Mouse (Mus musculus) hindbrain, embryonic 11.5 days (tissue): ENCODE results near the gene Aatk. TPM values are rescaled to one million over a fixed set of nuclear protein-coding genes. Genes with fewer than 3 reads are reported as not detected.
A peak's percentile ranks its signal among the peaks of the same experiment; 100 is the strongest.

Source experiments
- ATAC-seq: fragments of 200-750 bp; cut with Nextera tagmentation; 2 replicates; pipeline ENCODE4 v1.8.0; 2017; ENCODE audit warnings: mild to moderate bottlenecking, moderate TSS enrichment, moderate library complexity; ENCODE audit not compliant: low FRiP score
- DNase-seq: peaks from one replicate; pipeline ENCODE4 v3.0.0-alpha.2; 2015; ENCODE audit warnings: low spot score
- H3K27ac ChIP-seq: fragments of 300-500 bp; sonication (generic); 2 replicates; pipeline ENCODE4 v1.5.1; 2014; ENCODE audit warnings: mild to moderate bottlenecking, low read depth, low read length
- H3K27me3 ChIP-seq: fragments of 300-500 bp; sonication (generic); 2 replicates; pipeline ENCODE4 v1.6.1; 2014; ENCODE audit warnings: mild to moderate bottlenecking, low read length, moderate library complexity, mixed read lengths; ENCODE audit not compliant: control insufficient read depth, insufficient read depth
- H3K36me3 ChIP-seq: fragments of 300-500 bp; sonication (generic); 2 replicates; pipeline ENCODE4 v1.6.1; 2014; ENCODE audit warnings: mild to moderate bottlenecking, low read length, moderate library complexity, mixed read lengths; ENCODE audit not compliant: control insufficient read depth, insufficient read depth
- H3K4me1 ChIP-seq: fragments of 300-500 bp; sonication (generic); replicated peaks from 2 replicates; pipeline ENCODE4 v1.6.1; 2014; ENCODE audit warnings: low read length, mixed read lengths; ENCODE audit not compliant: control insufficient read depth, insufficient read depth
- H3K4me2 ChIP-seq: fragments of 300-500 bp; sonication (generic); replicated peaks from 2 replicates; pipeline ENCODE4 v1.6.1; 2014; ENCODE audit warnings: mild to moderate bottlenecking, low read depth, low read length
- H3K4me3 ChIP-seq: fragments of 300-500 bp; sonication (generic); 2 replicates; pipeline ENCODE4 v1.5.1; 2014; ENCODE audit warnings: low read depth, low read length
- H3K9ac ChIP-seq: fragments of 300-500 bp; sonication (generic); 2 replicates; pipeline ENCODE4 v1.6.1; 2014; ENCODE audit warnings: low read depth, low read length
- H3K9me3 ChIP-seq: fragments of 300-500 bp; sonication (generic); 2 replicates; pipeline ENCODE4 v1.6.1; 2016; ENCODE audit warnings: low read length; ENCODE audit not compliant: control insufficient read depth
- WGBS: fragments of 180-500 bp; shearing (Covaris S2); extraction: QIAGEN DNeasy Blood & Tissue Kit; methylation state at CpG from one replicate; pipeline ENCODE4 v1.1.7; 2014; 5-methylcytosine and 5-hydroxymethylcytosine counted together
- polyA plus RNA-seq: library from polyadenylated mRNA; unstranded; fragments of >200 nt; fragmentation: Nextera tagmentation; extraction: Ambion mirVana; gene quantifications from 2 replicates; pipeline ENCODE4 v1.2.1, GENCODE M21; 2014

Aatk gene
- polyA plus RNA-seq, 1 experiment from 2014 or later: 1.9 TPM

DNA sequence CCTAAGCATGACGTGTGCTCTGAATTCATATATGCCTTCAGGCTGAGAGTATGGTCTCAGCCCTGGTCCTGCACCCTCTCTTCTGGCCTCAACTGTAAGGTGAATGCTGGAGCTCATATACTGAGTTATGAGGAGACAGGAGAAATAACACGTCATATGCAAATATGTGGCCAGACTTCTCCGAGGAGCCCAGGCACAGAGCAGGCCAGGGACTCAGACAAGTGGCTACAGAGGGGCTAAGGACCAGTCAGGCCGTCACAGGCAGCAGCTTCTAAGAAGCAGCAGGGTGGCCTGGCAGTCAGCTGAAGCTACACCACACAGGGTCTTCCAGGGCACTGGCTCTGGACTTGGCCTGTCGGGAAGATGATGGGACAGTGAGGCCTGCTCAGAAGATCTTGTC lies 16.4 kb upstream of the Aatk start:
- WGBS: 84% methylated on average over 5 of the region's 5 CpGs
- no peak overlapping the region for H3K27ac ChIP-seq
- DNase-seq (no peak), ATAC-seq (no peak)
- no peaks in the 10 kb centered on the region for H3K27me3 ChIP-seq
- H3K9ac ChIP-seq: no peak overlapping the region
- H3K4me1 ChIP-seq: no peaks in the 10 kb centered on the region
- peaks cover 3% of the 10 kb centered on the region; the same call in 1 of the 2 replicates for H3K36me3 ChIP-seq
- H3K9me3 ChIP-seq: no peaks in the 10 kb centered on the region
- H3K4me2 ChIP-seq: no peak overlapping the region
- H3K4me3 ChIP-seq: no peak overlapping the region

DNA sequence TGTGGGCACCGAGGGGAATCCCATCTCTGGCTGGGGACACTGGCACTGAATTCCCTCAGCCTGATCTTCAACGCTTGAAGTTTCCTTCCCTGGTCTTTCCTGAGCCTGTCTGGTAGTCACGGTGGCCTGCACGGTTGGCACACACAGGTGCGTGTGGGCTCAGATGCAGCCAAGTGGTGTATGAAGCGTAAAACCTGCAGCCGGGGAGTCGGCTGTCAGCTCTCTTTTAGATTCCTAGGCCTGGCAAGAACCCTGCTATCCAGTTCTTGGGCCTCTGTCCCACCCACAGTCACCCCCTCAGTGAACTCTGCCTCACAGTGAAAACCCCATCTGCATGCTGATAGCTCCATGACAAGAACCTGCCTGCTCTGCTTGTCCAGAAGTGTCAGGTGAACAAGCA lies 13.7 kb upstream of the Aatk start:
- H3K4me1 ChIP-seq: no peaks in the 10 kb centered on the region
- DNase-seq (no peak), ATAC-seq (no peak)
- H3K9me3 ChIP-seq: no peaks in the 10 kb centered on the region
- H3K9ac ChIP-seq: no peak overlapping the region
- no peaks in the 10 kb centered on the region for H3K36me3 ChIP-seq
- WGBS: 93% methylated on average over 8 of the region's 8 CpGs
- H3K27ac ChIP-seq: no peak overlapping the region
- no peak overlapping the region for H3K4me2 ChIP-seq
- no peak overlapping the region for H3K4me3 ChIP-seq
- H3K27me3 ChIP-seq: no peaks in the 10 kb centered on the region

DNA sequence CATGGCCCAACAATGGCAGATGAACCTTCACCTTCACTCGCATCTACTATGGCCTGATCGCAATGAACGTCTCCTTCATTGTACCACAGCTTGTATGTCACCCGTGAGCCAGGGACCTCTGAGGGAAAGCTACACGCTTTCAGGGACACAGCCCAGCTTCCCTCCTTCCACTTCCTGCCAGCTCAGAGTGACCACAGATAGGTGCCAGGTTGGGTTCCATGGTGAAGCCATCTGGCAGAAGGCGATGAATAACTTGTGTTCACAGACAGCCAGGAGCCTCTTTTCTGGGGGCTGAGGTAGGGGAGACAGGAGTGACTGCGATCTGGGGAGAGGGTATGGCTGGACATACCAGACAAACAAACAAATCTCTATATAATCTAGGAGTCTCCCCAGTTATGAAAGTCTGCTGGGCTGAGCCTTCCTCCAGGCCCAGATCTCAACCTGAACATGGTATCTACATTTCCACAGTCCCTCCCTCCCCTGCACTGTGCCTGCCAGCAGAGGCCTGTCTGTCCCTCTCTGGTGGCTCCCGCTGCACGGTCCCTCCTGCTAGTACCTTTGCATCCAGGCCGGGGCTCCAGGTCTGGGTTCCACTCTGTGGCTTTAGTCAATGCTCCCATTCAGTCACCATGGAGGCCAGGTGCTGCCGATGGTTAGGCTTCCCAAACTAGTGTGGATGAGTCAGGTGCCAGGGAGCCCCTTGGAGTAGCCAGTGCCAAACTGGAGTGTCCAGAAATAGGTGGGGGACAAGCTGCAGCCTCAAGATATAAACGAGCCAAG lies 9.2 kb upstream of the Aatk start:
- Histone ChIP-seq H3K9ac (no peak overlapping the region), H3K4me2 (no peak overlapping the region), H3K27me3 (no peaks in the 10 kb centered on the region), H3K36me3 (no peaks in the 10 kb centered on the region), H3K4me1 (no peaks in the 10 kb centered on the region), H3K27ac (no peak overlapping the region), H3K4me3 (no peak overlapping the region), H3K9me3 (no peaks in the 10 kb centered on the region)
- ATAC-seq: no peak
- 85% methylated on average over 12 of the region's 12 CpGs for WGBS
- DNase-seq: no peak

DNA sequence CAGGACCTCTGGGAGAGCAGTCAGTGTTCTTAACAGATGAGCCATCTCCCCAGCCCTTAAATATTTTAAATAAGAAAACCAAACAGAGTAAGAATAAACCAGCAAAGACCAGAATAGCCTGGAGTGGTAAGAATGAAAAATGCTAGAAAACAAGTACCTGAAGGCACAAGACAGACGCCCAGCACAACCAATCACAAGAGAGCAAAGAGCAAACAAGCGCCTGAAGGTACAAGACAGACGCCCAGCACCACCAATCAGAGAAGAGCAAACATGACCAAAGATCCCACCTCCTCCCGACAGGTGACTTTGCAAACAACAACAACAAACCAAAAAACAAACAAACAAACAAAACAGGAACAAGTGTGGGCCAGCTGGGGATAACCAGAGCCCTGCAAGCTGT lies 6.9 kb upstream of the Aatk start:
- H3K4me3 ChIP-seq: no peak overlapping the region
- no peaks in the 10 kb centered on the region for H3K36me3 ChIP-seq
- peaks cover 2% of the 10 kb centered on the region; the same call in 1 of the 2 replicates for H3K4me1 ChIP-seq
- WGBS: 87% methylated on average over 4 of the region's 4 CpGs
- no peaks in the 10 kb centered on the region for H3K9me3 ChIP-seq
- ATAC-seq (no peak), DNase-seq (no peak)
- H3K4me2 ChIP-seq: no peak overlapping the region
- H3K9ac ChIP-seq: no peak overlapping the region
- H3K27me3 ChIP-seq: peaks cover 3% of the 10 kb centered on the region
- no peak overlapping the region for H3K27ac ChIP-seq

DNA sequence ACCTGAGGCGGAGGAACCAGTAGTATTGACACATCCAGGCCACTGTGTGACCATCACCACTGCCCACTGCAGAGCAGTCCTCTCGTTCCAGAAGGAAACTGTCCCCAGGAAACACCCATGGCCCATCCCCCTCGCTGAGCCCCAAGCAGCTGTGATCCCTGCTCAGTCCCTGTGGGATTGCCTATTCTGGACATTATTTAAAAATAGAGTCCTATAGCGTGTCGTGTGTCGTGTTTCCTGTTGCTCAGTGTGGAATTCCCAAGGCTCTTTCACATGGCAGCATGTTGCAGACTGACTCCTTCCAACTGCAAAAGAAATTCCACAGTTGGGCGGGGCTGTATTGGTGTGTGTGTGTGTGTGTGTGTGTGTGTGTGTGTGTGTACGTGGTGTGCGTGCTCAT lies 5.3 kb upstream of the Aatk start:
- no peak overlapping the region for H3K4me2 ChIP-seq
- H3K4me3 ChIP-seq: no peak overlapping the region
- no peaks in the 10 kb centered on the region for H3K36me3 ChIP-seq
- H3K4me1 ChIP-seq: peaks cover 10% of the 10 kb centered on the region
- ATAC-seq (no peak), DNase-seq (no peak)
- H3K9me3 ChIP-seq: no peaks in the 10 kb centered on the region
- peaks cover 18% of the 10 kb centered on the region for H3K27me3 ChIP-seq
- 79% methylated on average over 9 of the region's 9 CpGs for WGBS
- no peak overlapping the region for H3K9ac ChIP-seq
- H3K27ac ChIP-seq: no peak overlapping the region

DNA sequence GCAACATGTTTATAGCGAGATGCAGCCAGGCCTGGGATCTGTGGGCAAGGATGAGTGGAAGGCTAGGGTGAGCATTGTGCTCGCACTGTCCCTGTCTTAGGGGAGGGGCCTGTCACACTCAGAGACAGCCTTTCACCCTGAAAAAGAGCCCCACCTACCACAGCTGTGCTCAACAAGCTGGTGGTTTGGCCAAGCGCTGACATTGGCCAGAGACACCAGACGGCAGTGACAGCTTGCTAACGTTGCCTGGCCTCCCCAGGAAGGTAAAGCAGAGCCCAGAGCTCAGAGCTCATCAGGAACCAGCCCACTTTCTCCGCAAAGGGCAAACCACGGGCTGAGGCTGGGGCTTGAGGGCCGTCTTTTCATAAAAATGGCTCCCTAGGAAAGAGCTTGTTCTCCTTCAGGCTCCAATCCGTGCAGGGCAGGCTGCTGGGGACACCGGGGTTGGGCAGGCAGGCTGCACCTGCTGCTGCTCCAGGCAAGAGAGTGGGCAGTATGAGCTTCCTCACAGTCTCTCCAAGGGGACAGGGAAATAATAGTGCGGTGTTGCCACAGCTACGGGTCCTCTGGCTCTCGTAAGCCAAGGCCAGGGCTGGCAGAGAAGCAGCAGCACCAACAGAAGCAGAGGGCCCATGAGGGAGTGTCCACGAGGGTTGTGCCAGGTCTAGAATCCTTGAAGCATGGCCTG lies 4.3 kb upstream of the Aatk start:
- Histone ChIP-seq H3K9ac (no peak overlapping the region), H3K4me3 (no peak overlapping the region), H3K9me3 (no peaks in the 10 kb centered on the region), H3K27ac (0 out of 2 replicates have a peak overlapping the region, but pooled peaks have one; percentile 3), H3K27me3 (peaks cover 20% of the 10 kb centered on the region), H3K4me1 (peaks cover 13% of the 10 kb centered on the region), H3K36me3 (no peaks in the 10 kb centered on the region), H3K4me2 (no peak overlapping the region)
- ATAC-seq (no peak), DNase-seq (no peak)
- 37% methylated on average over 14 of the region's 14 CpGs for WGBS

DNA sequence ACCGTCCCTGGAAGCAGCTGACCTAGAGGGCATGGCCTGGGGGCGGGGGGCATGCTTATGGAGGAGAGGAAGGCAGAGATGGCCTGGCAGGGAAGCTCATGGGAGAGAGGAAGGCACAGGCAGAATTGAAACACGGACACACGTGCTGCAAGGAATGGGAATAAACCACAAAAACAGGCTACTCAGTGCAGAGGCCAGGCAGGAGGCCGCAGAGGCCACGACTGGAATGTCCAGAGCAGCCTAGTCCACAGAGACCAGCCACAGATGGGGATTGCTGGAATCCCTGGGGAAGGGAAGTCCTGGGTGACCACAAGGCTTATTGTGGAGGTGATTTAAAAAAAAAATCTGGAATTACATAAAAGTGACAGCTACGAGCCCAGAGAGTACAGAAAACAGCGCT lies 2.1 kb upstream of the Aatk start:
- no peak overlapping the region for H3K4me3 ChIP-seq
- H3K36me3 ChIP-seq: no peaks in the 10 kb centered on the region
- H3K27me3 ChIP-seq: peaks cover 26% of the 10 kb centered on the region
- no peak overlapping the region for H3K4me2 ChIP-seq
- H3K9ac ChIP-seq: no peak overlapping the region
- 80% methylated on average over 8 of the region's 8 CpGs for WGBS
- ATAC-seq (no peak), DNase-seq (no peak)
- H3K27ac ChIP-seq: no peak overlapping the region
- H3K9me3 ChIP-seq: no peaks in the 10 kb centered on the region
- peaks cover 15% of the 10 kb centered on the region for H3K4me1 ChIP-seq

DNA sequence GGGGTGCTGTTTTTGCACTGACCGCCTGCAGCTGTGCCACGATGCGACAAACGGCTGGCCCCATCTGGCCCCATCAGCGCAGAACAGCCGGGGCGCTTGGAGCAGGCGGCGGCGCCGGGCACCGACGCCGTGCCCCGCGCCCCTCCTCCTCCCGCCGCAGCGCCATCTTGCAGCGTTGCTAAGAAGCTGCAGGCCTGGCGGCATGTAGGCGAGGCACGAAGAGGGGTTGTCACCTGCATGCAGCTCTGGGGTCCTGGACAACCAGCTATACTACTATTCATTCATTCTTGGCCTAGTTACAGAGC lies 1.2 kb upstream of the Aatk start:
- Histone ChIP-seq H3K4me3 (peak overlapping the region; percentile 3), H3K27me3 (peaks cover 26% of the 10 kb centered on the region), H3K4me1 (peaks cover 15% of the 10 kb centered on the region), H3K9ac (peak overlapping the region; percentile 20; the same call in 1 of the 2 replicates), H3K9me3 (no peaks in the 10 kb centered on the region), H3K27ac (no peak overlapping the region), H3K36me3 (no peaks in the 10 kb centered on the region), H3K4me2 (peak overlapping the region; percentile 98)
- DNase-seq (peak; percentile 76), ATAC-seq (0 out of 2 replicates have a peak, but pooled peaks have one; percentile 25)
- WGBS: 2% methylated on average over 14 of the region's 23 CpGs
